Mouse (Mus musculus) lung, adult 2 months (tissue): ENCODE results near the gene Noa1. TPM values are rescaled to one million over a fixed set of nuclear protein-coding genes. Genes with fewer than 3 reads are reported as not detected.

Experiments
- DNase-seq: peaks from one replicate; pipeline ENCODE4 v3.0.0; 2022
- H3K4me1 ChIP-seq: fragments of 200-500 bp; 2 replicates; pipeline ENCODE4 v1.6.1; 2011; ENCODE audit warnings: low read length; ENCODE audit not compliant: control insufficient read depth, insufficient read depth
- H3K4me3 ChIP-seq: fragments of 200-500 bp; replicated peaks from 2 replicates; pipeline ENCODE3; 2011; ENCODE audit warnings: low read depth, mild to moderate bottlenecking, control low read depth, low read length; ENCODE audit errors: extremely low read depth
- CTCF ChIP-seq: fragments of 200-500 bp; IDR thresholded peaks from 2 replicates; pipeline ENCODE4 v1.5.1; 2011; ENCODE audit warnings: mild to moderate bottlenecking, low read length, control low read depth; ENCODE audit not compliant: insufficient read depth
- POLR2A ChIP-seq: fragments of 200-500 bp; IDR thresholded peaks from 2 replicates; pipeline ENCODE4 v1.6.1; 2011; ENCODE audit warnings: low read depth, mild to moderate bottlenecking, control low read depth, low read length, borderline replicate concordance; ENCODE audit errors: extremely low read depth
- whole genome bisulfite sequencing: fragments of 180-500 bp; shearing (Covaris S2); methylation state at CpG from one replicate; pipeline ENCODE4 v1.1.7; 2018; 5-methylcytosine and 5-hydroxymethylcytosine counted together
- polyA plus RNA-seq: library from polyadenylated mRNA; depleted of rRNA; stranded (reverse); fragments of >200 nt; gene quantifications from 2 replicates; pipeline ENCODE4 v1.2.3, GENCODE M21; 2012; rRNA removed

Noa1 gene
- polyA plus RNA-seq = 8.0 and 9.6 TPM in 2 replicates

- H3K4me1 ChIP-seq = peaks cover 8% of the 10 kb centered on the region
- peak; percentile 99 for DNase-seq
- TF ChIP-seq CTCF = no peak
- TF ChIP-seq POLR2A = peak; percentile 82
- H3K4me3 ChIP-seq = peak within 1 kb of the TSS; percentile 90
- under 1% methylated on average over 85 of the region's 85 CpGs for WGBS
Measured at GRCm38 (mm10) chr5:77309924-77310772, at the start of gene Noa1, which contains the start of gene Polr2b. Gene Noa1 (minus strand): TSS chr5:77310084. Gene Polr2b (plus strand): TSS chr5:77310147.

DNA sequence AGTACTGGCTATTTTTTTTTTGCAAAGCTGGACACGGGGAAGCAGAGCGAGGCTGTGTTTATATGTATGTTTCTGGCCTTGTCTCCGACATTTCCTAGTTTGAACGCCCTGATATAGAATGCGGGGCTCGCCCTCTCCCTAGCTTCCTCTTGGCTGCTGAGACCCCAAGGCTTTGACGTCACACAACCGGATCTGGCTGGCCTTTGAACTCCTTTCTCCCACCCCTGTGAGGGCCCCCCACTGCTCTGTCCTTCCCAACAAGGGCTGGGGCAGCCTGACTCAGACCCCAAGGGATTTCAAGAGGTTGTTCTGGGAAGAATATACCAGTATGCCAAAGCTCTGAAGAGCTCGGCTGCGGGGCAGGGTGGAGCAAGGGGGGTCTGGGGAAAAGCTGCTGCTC is 48.5 kb upstream of the Noa1 start:
- WGBS = 4% methylated on average over 10 of the region's 10 CpGs
- H3K4me3 ChIP-seq = peak overlapping the region; percentile 25
- peaks cover 19% of the 10 kb centered on the region for H3K4me1 ChIP-seq
- TF ChIP-seq POLR2A (0 out of 2 replicates have a peak, but pooled peaks have one; percentile 26), CTCF (no peak)
- DNase-seq = peak; percentile 68

GRCm38 (mm10) chr5:77357405-77358149 is 47.7 kb upstream of the Noa1 start:
- TF ChIP-seq CTCF (no peak), POLR2A (peak; percentile 43; the same call in 1 of the 2 replicates)
- Histone ChIP-seq H3K4me3 (peak overlapping the region; percentile 55), H3K4me1 (peaks cover 15% of the 10 kb centered on the region)
- DNase-seq = peak; percentile 86
- WGBS = 16% methylated on average over 22 of the region's 22 CpGs

DNA sequence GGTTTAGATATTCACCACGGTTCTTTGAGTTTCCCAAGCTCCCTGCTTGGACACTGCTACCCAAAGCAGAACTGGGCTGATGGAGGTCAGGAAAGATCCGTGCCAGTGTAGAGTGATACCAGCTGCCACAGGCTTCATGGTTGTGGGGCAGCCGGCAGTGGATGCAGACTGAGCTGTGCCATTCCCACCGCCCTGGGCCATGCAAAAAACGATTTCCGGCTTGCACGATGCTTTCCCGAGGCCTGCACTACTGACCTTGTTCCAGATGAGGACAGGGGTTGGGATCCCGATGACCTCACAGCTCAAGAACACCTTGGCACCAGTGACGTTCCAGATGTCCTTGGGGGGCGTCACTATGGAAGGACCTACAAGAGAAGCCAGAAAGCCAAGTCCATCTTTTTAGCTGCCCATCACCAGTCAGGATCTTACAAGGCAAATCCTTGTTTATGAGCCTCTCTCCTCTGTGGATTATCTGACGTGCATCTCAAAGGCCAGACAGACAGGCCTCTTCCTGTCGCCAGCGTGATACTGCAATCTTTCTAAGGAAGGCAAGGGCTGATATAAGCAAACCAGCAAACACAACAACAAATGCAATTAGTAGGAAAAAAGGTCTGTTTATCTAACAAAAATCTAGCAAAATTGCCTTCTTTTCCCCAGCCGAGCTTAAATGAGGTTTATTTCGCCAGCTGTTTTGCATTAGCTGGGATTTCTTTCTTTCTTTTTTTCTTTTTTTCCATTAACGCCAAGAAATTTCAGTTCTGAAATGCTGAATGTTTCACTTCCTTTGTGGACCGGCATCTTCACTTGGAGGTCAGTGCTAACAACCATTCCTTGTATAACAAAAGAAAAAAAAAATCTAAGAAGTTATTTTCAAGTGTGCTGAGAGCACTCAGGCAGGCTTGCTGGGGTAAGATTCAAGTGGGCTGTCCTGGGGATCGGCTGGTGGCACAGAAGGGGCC is 45.7 kb upstream of the Noa1 start:
- TF ChIP-seq CTCF = no peak
- no peak for TF ChIP-seq POLR2A
- no peak for DNase-seq
- Histone ChIP-seq H3K4me1 (peaks cover 15% of the 10 kb centered on the region), H3K4me3 (no peak overlapping the region)
- 47% methylated on average over 19 of the region's 19 CpGs for WGBS

GRCm38 (mm10) chr5:77354361-77354787 is 44.5 kb upstream of the Noa1 start:
- peak; percentile 84 for DNase-seq
- no peak overlapping the region for H3K4me3 ChIP-seq
- WGBS = 15% methylated on average over 16 of the region's 16 CpGs
- TF ChIP-seq CTCF (peak; percentile 87), POLR2A (no peak)
- peaks cover 15% of the 10 kb centered on the region for H3K4me1 ChIP-seq

DNA sequence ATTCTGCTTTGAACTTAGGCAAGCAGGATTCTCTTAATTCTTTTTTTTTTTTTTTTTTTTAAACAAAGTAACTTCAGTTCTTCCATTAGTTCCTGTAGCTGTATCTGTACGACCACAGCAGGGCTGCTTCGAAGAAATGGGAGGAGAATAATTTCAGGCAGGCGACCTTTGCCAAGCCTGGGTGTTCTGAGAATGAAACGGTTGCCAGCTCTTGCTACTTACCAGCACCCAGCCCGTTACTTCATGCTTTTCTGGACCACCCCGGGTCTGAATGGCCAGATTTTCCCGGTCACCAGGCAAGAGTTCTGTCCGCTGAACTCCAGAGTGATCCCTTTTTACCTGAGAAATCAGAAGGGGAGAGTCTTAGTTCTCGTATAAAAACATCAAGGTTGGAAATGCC is 41.8 kb upstream of the Noa1 start:
- Histone ChIP-seq H3K4me3 (no peak overlapping the region), H3K4me1 (peaks cover 10% of the 10 kb centered on the region)
- WGBS = 73% methylated on average over 9 of the region's 9 CpGs
- TF ChIP-seq CTCF = no peak
- no peak for TF ChIP-seq POLR2A
- DNase-seq = no peak

- H3K4me1 ChIP-seq = peaks cover 5% of the 10 kb centered on the region; the same call in 1 of the 2 replicates
- 91% methylated on average over 15 of the region's 15 CpGs for WGBS
- DNase-seq = no peak
- no peak for TF ChIP-seq POLR2A
- TF ChIP-seq CTCF = no peak
- no peak overlapping the region for H3K4me3 ChIP-seq
Measured at GRCm38 (mm10) chr5:77349971-77350658, 40.2 kb upstream of the Noa1 start.

- Histone ChIP-seq H3K4me3 (no peak overlapping the region), H3K4me1 (no peaks in the 10 kb centered on the region)
- TF ChIP-seq POLR2A (no peak), CTCF (no peak)
- DNase-seq = no peak
- WGBS = 94% methylated on average over 8 of the region's 8 CpGs
Measured at GRCm38 (mm10) chr5:77348901-77349300, 39.0 kb upstream of the Noa1 start.
